Mouse (Mus musculus) bone marrow macrophage, adult 2 months (primary cell): Measurements from ENCODE around the gene Tbx1.

ENCODE experiments used
- CTCF ChIP-seq: IDR thresholded peaks from 2 replicates; pipeline ENCODE4 v1.5.1; 2012; ENCODE audit warnings: low read depth, mild to moderate bottlenecking, low read length, moderate library complexity
- POLR2A ChIP-seq: IDR thresholded peaks from 2 replicates; pipeline ENCODE4 v1.6.1; 2012; ENCODE audit warnings: mild to moderate bottlenecking, low read depth, low read length, borderline replicate concordance

DNA sequence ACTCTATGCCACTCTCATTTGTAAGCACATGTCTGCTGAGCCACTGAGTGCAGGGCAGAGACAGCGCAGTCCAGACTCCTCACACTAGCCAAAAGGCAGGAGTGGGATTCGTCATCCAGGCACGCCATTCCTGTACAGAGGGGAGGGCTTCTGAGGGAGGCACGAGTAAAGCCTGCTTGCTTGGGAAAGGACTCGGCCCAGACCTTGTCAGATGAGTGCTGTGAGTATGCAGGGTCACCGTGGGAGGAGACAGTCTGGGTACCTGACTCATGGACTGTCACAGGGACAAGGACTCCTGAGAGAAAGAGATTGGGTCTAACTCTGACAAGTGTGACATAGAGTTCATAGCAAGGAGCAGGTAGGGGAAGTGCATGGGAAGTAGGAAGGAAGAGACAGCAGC is 51.2 kb downstream of the Tbx1 start:
- no peak for TF ChIP-seq POLR2A
- TF ChIP-seq CTCF: no peak
